Mouse (Mus musculus): ENCODE measurements around the gene Adh5.

- TF ChIP-seq CTCF (IDR thresholded peaks at IDR 0.05; ENCODE audit: insufficient read depth, low read depth, low read length) (no peak), POLR2A (IDR thresholded peaks at IDR 0.05; ENCODE audit: insufficient read depth, low read depth, low read length) (no peak)
Measured at GRCm38 (mm10) chr3:138460260-138460659, 17.4 kb downstream of the Adh5 start.
